Mouse (Mus musculus) ES-E14 (cell line): ENCODE data around the gene Ubp1. TPM values are rescaled to one million over a fixed set of nuclear protein-coding genes. Genes with fewer than 3 reads are reported as not detected.

Source experiments
- DNase-seq: peaks from one replicate; pipeline ENCODE4 v3.0.0-alpha.2; 2013; ENCODE audit warnings: low read depth, low spot score
- H3K27ac ChIP-seq: 2 replicates; pipeline ENCODE4 v1.5.1; 2012; ENCODE audit warnings: low read depth, mild to moderate bottlenecking, low read length, moderate library complexity, mixed read lengths; ENCODE audit not compliant: poor library complexity, insufficient read depth, severe bottlenecking
- H3K36me3 ChIP-seq: 2 replicates; pipeline ENCODE4 v1.6.1; 2012; ENCODE audit warnings: mild to moderate bottlenecking, low read length, moderate library complexity, mixed read lengths; ENCODE audit not compliant: control insufficient read depth, poor library complexity, insufficient read depth, severe bottlenecking
- H3K4me1 ChIP-seq, 2 experiments: fragments of 150-350 bp in 1 of 2; sonication (generic) in 1 of 2; 2 replicates each; pipeline ENCODE4 v1.6.1; 2012; ENCODE audit warnings: low read length in 2 of 2, mild to moderate bottlenecking in 1 of 2, mixed read lengths in 1 of 2; ENCODE audit not compliant: control insufficient read depth in 2 of 2, insufficient read depth in 2 of 2, poor library complexity in 1 of 2
- H3K4me3 ChIP-seq, 2 experiments: fragments of 150-350 bp in 1 of 2; sonication (generic) in 1 of 2; 2 replicates each; pipeline ENCODE4 v1.5.1; 2012; ENCODE audit warnings: low read length in 2 of 2, low read depth in 1 of 2, mild to moderate bottlenecking in 1 of 2, mixed read lengths in 1 of 2; ENCODE audit not compliant: insufficient read depth in 1 of 2, poor library complexity in 1 of 2, severe bottlenecking in 1 of 2
- H3K9ac ChIP-seq: 2 replicates; pipeline ENCODE4 v1.6.1; 2012; ENCODE audit warnings: low read depth, mild to moderate bottlenecking, low read length, mixed read lengths; ENCODE audit not compliant: poor library complexity, insufficient read depth, severe bottlenecking
- H3K9me3 ChIP-seq: fragments of 150-350 bp; sonication (generic); 2 replicates; pipeline ENCODE4 v1.6.1; 2012; ENCODE audit warnings: low read depth, mild to moderate bottlenecking, low read length; ENCODE audit not compliant: control insufficient read depth, insufficient read depth
- CHD2 ChIP-seq: IDR thresholded peaks from 2 replicates; pipeline ENCODE4 v1.6.1; 2014; ENCODE audit warnings: mild to moderate bottlenecking, low read depth, low read length, inconsistent platforms
- HCFC1 ChIP-seq: IDR thresholded peaks from 2 replicates; pipeline ENCODE4 v1.6.1; 2012; ENCODE audit warnings: low read length, inconsistent platforms, borderline replicate concordance; ENCODE audit not compliant: insufficient read depth
- MAFK ChIP-seq: IDR thresholded peaks from 2 replicates; pipeline ENCODE4 v1.6.1; 2014; ENCODE audit warnings: mild to moderate bottlenecking, low read depth, low read length, inconsistent platforms; ENCODE audit not compliant: insufficient read depth
- ZC3H11A ChIP-seq: IDR thresholded peaks from 2 replicates; pipeline ENCODE4 v1.6.1; 2012; ENCODE audit warnings: low read depth, mild to moderate bottlenecking, inconsistent platforms, low read length, borderline replicate concordance
- ZNF384 ChIP-seq: IDR thresholded peaks from 2 replicates; pipeline ENCODE4 v1.6.1; 2012; ENCODE audit warnings: low read depth, low read length, inconsistent platforms
- in situ Hi-C, 2 experiments: fragments of 600-800 bp; cut with MboI; formaldehyde crosslinking; loops; one replicate each; pipeline ENCODE4 v1.15.1; 2025; ENCODE audit warnings: low sequenced_read_pairs in 2 of 2, inconsistent platforms in 1 of 2; ENCODE audit not compliant: unreplicated experiment in 2 of 2
- total RNA-seq: library from RNA; depleted of rRNA; stranded (reverse); fragments of 300-350 nt; gene quantifications from 2 replicates; pipeline ENCODE4 v1.2.3, GENCODE M21; 2012

Gene Ubp1
- total RNA-seq, 1 experiment = 80.3 TPM

GRCm38 (mm10) chr9:113922677-113923076 lies 8.1 kb upstream of the Ubp1 start:
- in situ Hi-C loops = no loop called here
- Histone ChIP-seq H3K9ac (no peak overlapping the region), H3K36me3 (peaks cover 2% of the 10 kb centered on the region; the same call in 1 of the 2 replicates), H3K27ac (no peak overlapping the region), H3K4me3 (no peak overlapping the region), H3K9me3 (no peaks in the 10 kb centered on the region), H3K4me1 (no peaks in the 10 kb centered on the region)
- no peak for DNase-seq
- TF ChIP-seq HCFC1 (no peak), ZC3H11A (no peak), CHD2 (no peak), MAFK (no peak), ZNF384 (no peak)

DNA sequence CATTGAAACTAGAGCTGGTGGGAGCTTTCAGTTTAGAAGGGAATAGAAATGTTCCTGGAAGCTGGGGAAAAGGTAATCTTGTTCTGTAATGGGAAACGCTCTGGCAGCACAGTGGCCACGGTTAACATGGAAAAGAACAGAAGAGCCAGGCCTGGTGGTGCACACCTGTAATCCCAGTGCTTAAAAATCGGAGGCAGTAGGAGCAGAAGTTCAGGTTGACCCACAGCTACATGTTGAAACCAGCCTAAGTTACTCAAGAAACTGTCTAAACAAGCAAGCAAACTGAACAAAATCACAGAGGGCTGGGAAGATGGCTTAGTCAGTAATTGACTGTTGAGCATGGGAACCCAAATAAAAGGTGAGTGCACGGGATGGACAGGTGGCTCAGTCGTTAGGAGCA lies 5.9 kb upstream of the Ubp1 start:
- in situ Hi-C loops = no loop called here
- Histone ChIP-seq H3K27ac (no peak overlapping the region), H3K9ac (no peak overlapping the region), H3K9me3 (no peaks in the 10 kb centered on the region), H3K4me1 (no peaks in the 10 kb centered on the region; a peak in 1 of 4 replicates), H3K36me3 (0 out of 2 replicates have a peak, but pooled peaks cover 2% of the 10 kb centered on the region), H3K4me3 (no peak overlapping the region)
- TF ChIP-seq ZC3H11A (no peak), CHD2 (no peak), MAFK (no peak), HCFC1 (no peak), ZNF384 (no peak)
- DNase-seq = no peak

GRCm38 (mm10) chr9:113928591-113928990 lies 2.1 kb upstream of the Ubp1 start:
- no peak overlapping the region for H3K9ac ChIP-seq
- H3K9me3 ChIP-seq = no peaks in the 10 kb centered on the region
- no peak overlapping the region for H3K27ac ChIP-seq
- no peak for DNase-seq
- in situ Hi-C loops = no loop called here
- no peaks in the 10 kb centered on the region for H3K36me3 ChIP-seq
- TF ChIP-seq ZNF384 (no peak), HCFC1 (no peak), CHD2 (no peak), ZC3H11A (no peak), MAFK (no peak)
- H3K4me1 ChIP-seq = peaks cover 0 to 3% of the 10 kb centered on the region in 2 experiments; a peak in 2 of 4 replicates
- H3K4me3 ChIP-seq = no peak overlapping the region

DNA sequence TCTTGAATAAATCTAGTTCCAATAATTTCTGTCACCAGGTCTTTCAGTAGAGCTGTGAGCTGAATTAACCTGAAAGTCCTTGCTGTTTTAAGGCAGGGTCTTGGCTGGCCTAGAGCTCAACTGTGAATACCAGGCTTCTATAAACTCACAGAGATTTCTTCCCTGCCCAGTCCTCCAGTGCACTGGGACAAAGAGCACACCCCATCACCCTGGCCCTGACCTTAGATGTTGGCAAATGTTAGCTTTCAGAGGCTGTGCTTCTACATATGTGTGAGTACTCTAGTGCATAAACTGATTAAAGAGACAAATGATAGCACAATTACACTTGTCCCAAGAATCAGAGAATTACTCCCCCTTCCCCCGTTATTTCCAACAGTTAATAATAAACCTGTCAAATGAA lies 1.1 kb upstream of the Ubp1 start:
- H3K9ac ChIP-seq = no peak overlapping the region
- H3K9me3 ChIP-seq = no peaks in the 10 kb centered on the region
- TF ChIP-seq CHD2 (no peak), ZNF384 (no peak), ZC3H11A (no peak), MAFK (no peak), HCFC1 (no peak)
- no peak overlapping the region for H3K27ac ChIP-seq
- peak overlapping the region in 1 of 2 experiments; percentile 58; a peak in 2 of 4 replicates for H3K4me3 ChIP-seq
- in situ Hi-C loops = no loop called here
- H3K4me1 ChIP-seq = peaks cover 2 to 3% of the 10 kb centered on the region in 2 experiments; a peak in 2 of 4 replicates
- DNase-seq = no peak
- no peaks in the 10 kb centered on the region for H3K36me3 ChIP-seq
